Mouse (Mus musculus) stomach, embryonic 15.5 days (tissue): ENCODE results near the gene Tymp. TPM values are rescaled to one million over a fixed set of nuclear protein-coding genes. Genes with fewer than 3 reads are reported as not detected.

Experiments used
- ATAC-seq: fragments of 200-750 bp; cut with Nextera tagmentation; 2 replicates; pipeline ENCODE4 v1.8.0; 2017; ENCODE audit warnings: low read depth, moderate number of reproducible peaks, moderate TSS enrichment; ENCODE audit not compliant: insufficient read depth, low FRiP score
- H3K27ac ChIP-seq: fragments of 300-500 bp; sonication (generic); 2 replicates; pipeline ENCODE4 v1.5.1; 2015; ENCODE audit warnings: mild to moderate bottlenecking, inconsistent platforms
- H3K27me3 ChIP-seq: fragments of 300-500 bp; sonication (generic); replicated peaks from 2 replicates; pipeline ENCODE4 v1.6.1; 2015; ENCODE audit warnings: inconsistent platforms
- H3K36me3 ChIP-seq: fragments of 300-500 bp; sonication (generic); 2 replicates; pipeline ENCODE4 v1.6.1; 2015; ENCODE audit warnings: inconsistent platforms
- H3K4me1 ChIP-seq: fragments of 300-500 bp; sonication (generic); 2 replicates; pipeline ENCODE4 v1.6.1; 2015; ENCODE audit warnings: inconsistent platforms
- H3K4me2 ChIP-seq: fragments of 300-500 bp; sonication (generic); 2 replicates; pipeline ENCODE4 v1.6.1; 2015; ENCODE audit warnings: mild to moderate bottlenecking, inconsistent platforms
- H3K4me3 ChIP-seq: fragments of 300-500 bp; sonication (generic); replicated peaks from 2 replicates; pipeline ENCODE4 v1.5.1; 2015; ENCODE audit warnings: inconsistent platforms
- H3K9ac ChIP-seq: fragments of 300-500 bp; sonication (generic); 2 replicates; pipeline ENCODE4 v1.6.1; 2015; ENCODE audit warnings: inconsistent platforms
- H3K9me3 ChIP-seq: fragments of 300-500 bp; sonication (generic); 2 replicates; pipeline ENCODE4 v1.6.1; 2016; ENCODE audit warnings: inconsistent platforms
- WGBS: fragments of 180-500 bp; shearing (Covaris S2); methylation state at CpG from one replicate; pipeline ENCODE4 v1.1.7; 2015; 5-methylcytosine and 5-hydroxymethylcytosine counted together
- polyA plus RNA-seq: library from polyadenylated mRNA; unstranded; fragments of >200 nt; fragmentation: Nextera tagmentation; extraction: Ambion mirVana; gene quantifications from 2 replicates; pipeline ENCODE4 v1.2.1, GENCODE M21; 2015

The Tymp gene
- 1.3 and 1.5 TPM in 2 replicates for polyA plus RNA-seq

DNA sequence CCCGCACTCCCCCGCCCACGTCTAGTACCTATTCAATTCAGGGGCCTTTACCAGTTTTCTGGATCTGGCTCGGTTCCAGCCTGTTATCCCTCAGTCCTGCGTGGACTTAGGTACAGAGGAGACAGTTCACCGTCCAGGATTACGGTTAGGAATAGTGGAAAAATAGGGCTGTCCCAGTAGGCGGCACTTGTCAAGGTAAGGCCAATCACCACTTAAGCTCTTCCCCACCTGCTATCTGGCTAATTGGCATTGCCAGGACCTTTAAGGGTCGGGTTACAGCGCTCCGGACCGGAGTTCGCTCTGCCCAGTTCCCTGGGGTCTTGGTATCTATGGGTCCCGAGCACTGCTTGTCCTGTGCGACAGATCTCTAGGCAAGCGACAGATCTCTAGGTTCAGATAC is at the start of gene Tymp:
Gene Tymp (minus strand): TSS at position 83 of the 400 bp plus-strand sequence.
- Histone ChIP-seq H3K4me3 (no peak within 1 kb of the TSS; the same call in 1 of the 2 replicates), H3K36me3 (peaks cover 7% of the 10 kb centered on the region; the same call in 1 of the 2 replicates), H3K27ac (no peak within 1 kb of the TSS), H3K4me2 (0 out of 2 replicates have a peak within 1 kb of the TSS, but pooled peaks have one; percentile 16), H3K4me1 (peaks cover 23% of the 10 kb centered on the region), H3K9ac (no peak within 1 kb of the TSS), H3K27me3 (peaks cover 42% of the 10 kb centered on the region), H3K9me3 (no peaks in the 10 kb centered on the region)
- ATAC-seq: no peak
- WGBS: 23% methylated on average over 16 of the region's 16 CpGs

DNA sequence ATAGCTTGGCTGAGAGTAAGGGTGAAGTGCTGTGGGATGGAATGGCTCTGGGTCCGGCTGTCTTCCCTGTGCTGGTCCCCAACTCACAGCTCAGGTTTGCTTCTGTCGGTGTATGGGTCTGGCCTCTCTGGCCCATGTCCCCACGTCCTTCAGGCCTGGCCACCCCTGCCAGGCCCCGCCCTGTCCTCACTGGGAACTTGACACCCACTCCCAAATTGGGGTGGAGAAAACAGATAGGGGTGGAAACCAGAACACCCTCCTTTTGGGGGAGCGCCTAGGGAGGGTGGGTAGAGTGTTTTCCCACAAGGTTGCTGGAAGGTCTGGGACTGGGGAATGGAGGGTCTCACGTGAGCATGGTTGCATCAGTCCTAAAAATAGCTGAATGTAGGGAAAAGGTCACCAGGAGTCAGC is 48.9 kb upstream of the Tymp start, which contains the start of gene Cpt1b:
Gene Cpt1b (minus strand): TSS at position 153 of the 411 bp plus-strand sequence.
- H3K4me3 ChIP-seq: no peak within 1 kb of the TSS
- 0 out of 2 replicates have a peak, but pooled peaks cover 4% of the 10 kb centered on the region for H3K36me3 ChIP-seq
- H3K9ac ChIP-seq: no peak within 1 kb of the TSS
- no peak for ATAC-seq
- WGBS: 33% methylated on average over 6 of the region's 6 CpGs
- no peak within 1 kb of the TSS for H3K27ac ChIP-seq
- H3K9me3 ChIP-seq: no peaks in the 10 kb centered on the region
- H3K4me1 ChIP-seq: peaks cover 7% of the 10 kb centered on the region
- no peak within 1 kb of the TSS for H3K4me2 ChIP-seq
- no peaks in the 10 kb centered on the region for H3K27me3 ChIP-seq

DNA sequence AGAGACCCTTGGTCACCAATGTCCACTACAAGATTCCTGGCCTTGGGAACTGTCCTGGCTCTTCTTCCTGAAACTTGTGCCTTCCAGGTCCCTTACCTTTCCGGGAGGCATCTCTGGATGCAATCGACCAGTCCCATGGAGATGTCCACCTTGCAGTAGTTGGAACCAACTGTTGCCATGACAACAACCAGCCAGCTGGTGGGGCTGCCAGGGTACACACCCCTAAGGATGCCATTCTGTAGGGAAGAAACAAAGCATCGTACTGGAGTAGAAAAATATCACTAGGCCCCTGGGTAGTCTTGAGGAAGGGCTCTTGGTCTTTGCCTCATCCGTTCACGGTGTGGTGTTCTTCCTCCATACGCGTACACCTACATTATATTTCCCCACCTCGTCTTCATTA is 47.8 kb upstream of the Tymp start:
- H3K9me3 ChIP-seq: no peaks in the 10 kb centered on the region
- H3K36me3 ChIP-seq: peaks cover 9% of the 10 kb centered on the region; the same call in 1 of the 2 replicates
- no peaks in the 10 kb centered on the region for H3K27me3 ChIP-seq
- no peak overlapping the region for H3K4me2 ChIP-seq
- H3K4me3 ChIP-seq: no peak overlapping the region
- ATAC-seq: no peak
- no peak overlapping the region for H3K27ac ChIP-seq
- WGBS: 80% methylated on average over 8 of the region's 8 CpGs
- H3K4me1 ChIP-seq: peaks cover 7% of the 10 kb centered on the region
- H3K9ac ChIP-seq: no peak overlapping the region

- no peaks in the 10 kb centered on the region for H3K27me3 ChIP-seq
- no peak overlapping the region for H3K4me3 ChIP-seq
- H3K9ac ChIP-seq: no peak overlapping the region
- no peaks in the 10 kb centered on the region for H3K4me1 ChIP-seq
- peaks cover 9% of the 10 kb centered on the region; the same call in 1 of the 2 replicates for H3K36me3 ChIP-seq
- H3K9me3 ChIP-seq: no peaks in the 10 kb centered on the region
- ATAC-seq: no peak
- 93% methylated on average over 9 of the region's 9 CpGs for WGBS
- no peak overlapping the region for H3K4me2 ChIP-seq
- no peak overlapping the region for H3K27ac ChIP-seq
Observed at GRCm38 (mm10) chr15:89421938-89422337, 45.1 kb upstream of the Tymp start.

DNA sequence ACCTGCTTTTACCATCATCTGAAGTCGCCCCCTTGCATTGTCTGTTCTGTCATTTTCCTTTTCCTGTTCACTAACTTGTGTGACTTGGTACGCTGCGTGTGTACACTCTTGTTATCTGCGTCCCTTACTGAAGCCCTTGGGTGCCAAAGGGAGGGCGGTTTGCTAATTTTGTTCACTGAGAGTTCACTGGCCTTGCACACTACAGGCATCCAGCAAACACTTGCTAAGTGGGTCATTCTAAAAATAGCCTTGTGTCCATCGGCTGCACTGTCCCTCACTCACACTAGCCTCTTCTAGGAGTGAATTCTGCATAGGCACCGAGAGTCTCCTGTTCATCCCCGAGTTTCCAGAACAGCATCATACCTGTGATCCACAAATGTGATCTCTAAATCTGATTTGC is 38.4 kb upstream of the Tymp start:
- 85% methylated on average over 8 of the region's 8 CpGs for WGBS
- Histone ChIP-seq H3K9me3 (no peaks in the 10 kb centered on the region), H3K27ac (no peak overlapping the region), H3K36me3 (peaks cover under 1% of the 10 kb centered on the region; the same call in 1 of the 2 replicates), H3K4me1 (no peaks in the 10 kb centered on the region), H3K9ac (no peak overlapping the region), H3K27me3 (no peaks in the 10 kb centered on the region), H3K4me3 (no peak overlapping the region), H3K4me2 (no peak overlapping the region)
- ATAC-seq: no peak

- 87% methylated on average over 22 of the region's 24 CpGs for WGBS
- H3K36me3 ChIP-seq: no peaks in the 10 kb centered on the region
- H3K27me3 ChIP-seq: no peaks in the 10 kb centered on the region
- H3K27ac ChIP-seq: no peak within 1 kb of the TSS
- H3K4me1 ChIP-seq: no peaks in the 10 kb centered on the region
- no peak for ATAC-seq
- no peak within 1 kb of the TSS for H3K4me2 ChIP-seq
- no peak within 1 kb of the TSS for H3K9ac ChIP-seq
- H3K4me3 ChIP-seq: no peak within 1 kb of the TSS
- H3K9me3 ChIP-seq: no peaks in the 10 kb centered on the region
Observed at GRCm38 (mm10) chr15:89410118-89410517, 33.3 kb upstream of the Tymp start, which contains the start of gene Syce3. Syce3 (minus strand) TSS chr15:89410503.

GRCm38 (mm10) chr15:89406691-89407090 is 29.9 kb upstream of the Tymp start:
- Histone ChIP-seq H3K4me2 (no peak overlapping the region), H3K27ac (no peak overlapping the region), H3K4me3 (no peak overlapping the region), H3K4me1 (no peaks in the 10 kb centered on the region), H3K36me3 (no peaks in the 10 kb centered on the region), H3K9ac (no peak overlapping the region), H3K9me3 (no peaks in the 10 kb centered on the region), H3K27me3 (no peaks in the 10 kb centered on the region)
- ATAC-seq: no peak

- H3K27me3 ChIP-seq: no peaks in the 10 kb centered on the region
- H3K9ac ChIP-seq: no peak overlapping the region
- 77% methylated on average over 10 of the region's 10 CpGs for WGBS
- no peak for ATAC-seq
- H3K4me1 ChIP-seq: no peaks in the 10 kb centered on the region
- H3K27ac ChIP-seq: no peak overlapping the region
- no peaks in the 10 kb centered on the region for H3K9me3 ChIP-seq
- H3K36me3 ChIP-seq: no peaks in the 10 kb centered on the region
- H3K4me2 ChIP-seq: no peak overlapping the region
- H3K4me3 ChIP-seq: no peak overlapping the region
Observed at GRCm38 (mm10) chr15:89404831-89405623, 28.2 kb upstream of the Tymp start.

GRCm38 (mm10) chr15:89402471-89402870 is 25.6 kb upstream of the Tymp start:
- H3K9ac ChIP-seq: no peak overlapping the region
- H3K27me3 ChIP-seq: no peaks in the 10 kb centered on the region
- no peaks in the 10 kb centered on the region for H3K9me3 ChIP-seq
- no peaks in the 10 kb centered on the region for H3K36me3 ChIP-seq
- 88% methylated on average over 1 of the region's 1 CpGs for WGBS
- H3K4me3 ChIP-seq: no peak overlapping the region
- H3K4me1 ChIP-seq: no peaks in the 10 kb centered on the region
- ATAC-seq: no peak
- no peak overlapping the region for H3K27ac ChIP-seq
- H3K4me2 ChIP-seq: no peak overlapping the region

GRCm38 (mm10) chr15:89399716-89400115 is 22.9 kb upstream of the Tymp start:
- Histone ChIP-seq H3K27ac (no peak overlapping the region), H3K9ac (no peak overlapping the region), H3K36me3 (no peaks in the 10 kb centered on the region), H3K4me2 (no peak overlapping the region), H3K27me3 (no peaks in the 10 kb centered on the region), H3K4me1 (no peaks in the 10 kb centered on the region), H3K9me3 (no peaks in the 10 kb centered on the region), H3K4me3 (no peak overlapping the region)
- ATAC-seq: no peak
- WGBS: 43% methylated on average over 1 of the region's 1 CpGs

GRCm38 (mm10) chr15:89398146-89398545 is 21.3 kb upstream of the Tymp start:
- no peak overlapping the region for H3K4me2 ChIP-seq
- ATAC-seq: no peak
- H3K4me1 ChIP-seq: no peaks in the 10 kb centered on the region
- H3K9me3 ChIP-seq: no peaks in the 10 kb centered on the region
- no peaks in the 10 kb centered on the region for H3K27me3 ChIP-seq
- H3K9ac ChIP-seq: no peak overlapping the region
- WGBS: 82% methylated on average over 2 of the region's 2 CpGs
- H3K4me3 ChIP-seq: no peak overlapping the region
- no peak overlapping the region for H3K27ac ChIP-seq
- H3K36me3 ChIP-seq: no peaks in the 10 kb centered on the region

- H3K4me3 ChIP-seq: no peak overlapping the region
- WGBS: 80% methylated on average over 4 of the region's 4 CpGs
- H3K4me1 ChIP-seq: no peaks in the 10 kb centered on the region
- H3K4me2 ChIP-seq: no peak overlapping the region
- no peak for ATAC-seq
- H3K27ac ChIP-seq: no peak overlapping the region
- H3K27me3 ChIP-seq: no peaks in the 10 kb centered on the region
- no peak overlapping the region for H3K9ac ChIP-seq
- H3K9me3 ChIP-seq: no peaks in the 10 kb centered on the region
- no peaks in the 10 kb centered on the region for H3K36me3 ChIP-seq
Observed at GRCm38 (mm10) chr15:89396883-89397282, 20.0 kb upstream of the Tymp start.
